Mouse (Mus musculus) natural killer cell, adult 2 months (primary cell): ENCODE measurements around the gene Klk1b1.
"Not testable (repeated sequence)": the region's sequence is repeated elsewhere in the genome, so short reads cannot be mapped to it uniquely, and the experiment has no call there.

Experiments
- DNase-seq, 2 experiments: peaks; one replicate each; pipeline ENCODE4 v3.0.0; 2022; ENCODE audit warnings: low spot score in 2 of 2

Klk1b1 gene

GRCm38 (mm10) chr7:43966451-43966850 is at the start of gene Klk1b1:
Gene Klk1b1, plus strand, starts transcription at chr7:43966751.
- no peak for DNase-seq

GRCm38 (mm10) chr7:43918426-43918825 is 48.1 kb upstream of the Klk1b1 start:
- no peak for DNase-seq

GRCm38 (mm10) chr7:43918871-43919270 is 47.7 kb upstream of the Klk1b1 start:
- no peak for DNase-seq

- DNase-seq = peak; percentile 25 to 46
Measured at GRCm38 (mm10) chr7:43919559-43920451, 46.7 kb upstream of the Klk1b1 start.

GRCm38 (mm10) chr7:43920582-43920981 is 46.0 kb upstream of the Klk1b1 start:
- no peak for DNase-seq

- no peak for DNase-seq
Measured at GRCm38 (mm10) chr7:43921087-43921486, 45.5 kb upstream of the Klk1b1 start.

GRCm38 (mm10) chr7:43921941-43922340 is 44.6 kb upstream of the Klk1b1 start:
- no peak for DNase-seq

GRCm38 (mm10) chr7:43925985-43926384 is 40.6 kb upstream of the Klk1b1 start:
- DNase-seq = no peak

GRCm38 (mm10) chr7:43928521-43928920 is 38.0 kb upstream of the Klk1b1 start:
- DNase-seq = no peak

- no peak for DNase-seq
Measured at GRCm38 (mm10) chr7:43932337-43932736, 34.2 kb upstream of the Klk1b1 start.

GRCm38 (mm10) chr7:43933440-43933839 is 33.1 kb upstream of the Klk1b1 start, which contains the start of gene Klk15:
Gene Klk15, plus strand, starts transcription at chr7:43933740.
- no peak for DNase-seq

- DNase-seq = no peak
Measured at GRCm38 (mm10) chr7:43934747-43935146, 31.8 kb upstream of the Klk1b1 start.

- no peak for DNase-seq
Measured at GRCm38 (mm10) chr7:43936551-43936950, 30.0 kb upstream of the Klk1b1 start.

GRCm38 (mm10) chr7:43942293-43942692 is 24.3 kb upstream of the Klk1b1 start:
- DNase-seq = not testable (repeated sequence)

- no peak for DNase-seq
Measured at GRCm38 (mm10) chr7:43944727-43945264, 21.8 kb upstream of the Klk1b1 start.

- no peak for DNase-seq
Measured at GRCm38 (mm10) chr7:43950364-43950763, 16.2 kb upstream of the Klk1b1 start, which contains the start of gene Klk1b8. Gene Klk1b8, plus strand, starts transcription at chr7:43950664.

- DNase-seq = no peak
Measured at GRCm38 (mm10) chr7:43952703-43953102, 13.8 kb upstream of the Klk1b1 start.

- DNase-seq = no peak
Measured at GRCm38 (mm10) chr7:43967058-43967457, 507 bp downstream of the Klk1b1 start.

- DNase-seq = no peak
Measured at GRCm38 (mm10) chr7:43967612-43968011, 1.1 kb downstream of the Klk1b1 start.

GRCm38 (mm10) chr7:43975761-43976160 is 9.2 kb downstream of the Klk1b1 start, which contains the start of gene Klk1b9:
Gene Klk1b9, plus strand, starts transcription at chr7:43976061.
- DNase-seq = not testable (repeated sequence)

GRCm38 (mm10) chr7:43985657-43986056 is 19.1 kb downstream of the Klk1b1 start:
- DNase-seq = no peak

- DNase-seq = not testable (repeated sequence)
Measured at GRCm38 (mm10) chr7:43994821-43995220, 28.3 kb downstream of the Klk1b1 start.

GRCm38 (mm10) chr7:43995577-43995976 is 29.0 kb downstream of the Klk1b1 start, which contains the start of gene Klk1b11:
Gene Klk1b11, plus strand, starts transcription at chr7:43995877.
- not testable (repeated sequence) for DNase-seq
